Mouse (Mus musculus): ENCODE results near the gene Traf3.

DNA sequence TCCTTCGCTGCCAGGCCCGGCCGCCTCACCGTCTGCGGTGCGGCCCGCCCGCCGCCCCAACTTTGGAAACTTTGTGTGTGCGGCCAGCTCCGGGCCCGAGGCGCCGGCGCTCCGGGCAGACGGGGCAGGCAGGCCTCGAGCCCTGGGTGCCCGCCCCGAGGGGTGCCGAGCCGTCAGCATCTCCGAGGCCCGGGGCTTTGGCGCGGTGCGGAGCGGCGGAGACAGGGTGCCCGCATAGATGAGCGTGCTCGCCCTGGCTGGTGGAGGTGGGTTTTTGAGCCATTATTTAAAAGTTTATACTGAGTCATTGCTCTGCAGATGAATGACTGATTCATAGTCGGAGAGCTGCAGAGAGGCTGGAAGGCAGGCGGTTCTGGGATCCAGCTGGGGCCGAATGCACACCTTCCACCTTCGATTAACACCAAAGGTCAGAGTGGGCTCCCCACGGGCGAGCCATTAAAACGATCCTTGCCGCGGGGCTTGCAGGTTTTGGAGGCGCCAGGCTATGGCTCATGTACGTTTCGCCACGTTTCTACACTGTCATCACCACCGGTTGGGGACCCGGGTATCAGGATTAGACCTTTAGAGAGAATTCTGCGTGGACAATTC, 615 bp downstream of the Traf3 start:
- TF ChIP-seq POLR2A (IDR thresholded peaks at IDR 0.05; ENCODE audit: low read depth, low read length) (no peak), CTCF (IDR thresholded peaks at IDR 0.05; ENCODE audit: extremely low read depth, insufficient read depth, insufficient read length, insufficient replicate concordance) (no peak)

Data from spleen, adult 2 months (tissue).